Mouse (Mus musculus) layer of hippocampus, adult 2 months (tissue): Measurements from ENCODE around the gene Ccm2. TPM values are rescaled to one million over a fixed set of nuclear protein-coding genes. Genes with fewer than 3 reads are reported as not detected.
A peak's percentile ranks its signal among the peaks of the same experiment; 100 is the strongest.

Experiments used
- DNase-seq, 2 experiments: peaks; one replicate each; pipeline ENCODE4 v3.0.0; 2022; ENCODE audit warnings: low spot score in 2 of 2
- H3K27ac ChIP-seq: fragments of 200-600 bp; 2 replicates; pipeline ENCODE4 v1.8.1; 2022
- H3K4me3 ChIP-seq: fragments of 200-600 bp; 2 replicates; pipeline ENCODE4 v1.8.1; 2022; ENCODE audit warnings: mild to moderate bottlenecking
- CTCF ChIP-seq: fragments of 200-600 bp; conservative IDR thresholded peaks from 2 replicates; pipeline ENCODE4 v1.8.1; 2022; ENCODE audit warnings: antibody characterized with exemption, mild to moderate bottlenecking, moderate library complexity
- total RNA-seq, 2 experiments: library from RNA; stranded (reverse); gene quantifications; 2 replicates each; pipeline ENCODE4 v1.2.3; 2021

Gene Ccm2
- total RNA-seq, 2 experiments from 2014 or later, result 50.2 to 55.8 TPM

- H3K4me3 ChIP-seq, result no peak overlapping the region
- TF ChIP-seq CTCF, result peak; percentile 44
- DNase-seq, result no peak
- H3K27ac ChIP-seq, result no peak overlapping the region
Measured at GRCm38 (mm10) chr11:6636150-6636549, 89.5 kb downstream of the Ccm2 start.

- H3K4me3 ChIP-seq, result no peak within 1 kb of the TSS
- TF ChIP-seq CTCF, result no peak
- no peak within 1 kb of the TSS for H3K27ac ChIP-seq
- DNase-seq, result no peak
Measured at GRCm38 (mm10) chr11:6638537-6638936, 91.8 kb downstream of the Ccm2 start, which contains the start of gene Wap. Wap (minus strand) TSS chr11:6638637.

GRCm38 (mm10) chr11:6639072-6639471 is 92.4 kb downstream of the Ccm2 start:
- no peak for DNase-seq
- no peak overlapping the region for H3K4me3 ChIP-seq
- TF ChIP-seq CTCF, result no peak
- H3K27ac ChIP-seq, result no peak overlapping the region

GRCm38 (mm10) chr11:6644566-6644965 is 97.9 kb downstream of the Ccm2 start:
- H3K4me3 ChIP-seq, result no peak overlapping the region
- no peak for DNase-seq
- no peak overlapping the region for H3K27ac ChIP-seq
- no peak for TF ChIP-seq CTCF

Other genes with a start within 250 kb of the Ccm2 start
- gene Zmiz2, start 157.8 kb upstream of the Ccm2 start, total RNA-seq, result 100 to 1,000 TPM; 170 TPM
- gene Ppia, start 131.4 kb upstream of the Ccm2 start, total RNA-seq, result 1,000 to 10,000 TPM; 1,589 to 1,677 TPM
- 10 to 100 TPM; 43.6 to 47.3 TPM for gene H2afv, start 102.4 kb upstream of the Ccm2 start, total RNA-seq
- gene Purb, start 71.0 kb upstream of the Ccm2 start, total RNA-seq, result 100 to 1,000 TPM; 234 to 240 TPM
- under 1 TPM; 0.59 to 0.91 TPM for gene Myo1g, start 25.9 kb upstream of the Ccm2 start, total RNA-seq
- gene Nacad, start 59.2 kb downstream of the Ccm2 start, total RNA-seq, result 10 to 100 TPM; 36.9 to 37.1 TPM
- gene Tbrg4, start 79.2 kb downstream of the Ccm2 start, total RNA-seq, result 10 to 100 TPM; 42.9 to 52.9 TPM
- not detected for gene Wap, start 91.8 kb downstream of the Ccm2 start, total RNA-seq
- 1 to 10 TPM; 6.1 to 7.6 TPM for gene Ramp3, start 111.6 kb downstream of the Ccm2 start, total RNA-seq